Mouse (Mus musculus) kidney, postnatal 0 days (tissue): ENCODE results near the gene Poldip2. TPM values are rescaled to one million over a fixed set of nuclear protein-coding genes. Genes with fewer than 3 reads are reported as not detected.
A peak's percentile ranks its signal among the peaks of the same experiment; 100 is the strongest.

ENCODE experiments used
- ATAC-seq: fragments of 200-750 bp; cut with Nextera tagmentation; replicated peaks from 2 replicates; pipeline ENCODE4 v1.8.0; 2017; ENCODE audit warnings: low read depth, moderate number of reproducible peaks, moderate TSS enrichment, moderate library complexity; ENCODE audit not compliant: low FRiP score
- DNase-seq: peaks from one replicate; pipeline ENCODE4 v3.0.0-alpha.2; 2016; ENCODE audit warnings: low spot score
- H3K27ac ChIP-seq: fragments of 300-500 bp; sonication (generic); 2 replicates; pipeline ENCODE4 v1.5.1; 2014; ENCODE audit warnings: mild to moderate bottlenecking
- H3K27me3 ChIP-seq: fragments of 300-500 bp; sonication (generic); 2 replicates; pipeline ENCODE4 v1.6.1; 2014; ENCODE audit warnings: low read length, mixed read lengths; ENCODE audit not compliant: insufficient read depth
- H3K36me3 ChIP-seq: fragments of 300-500 bp; sonication (generic); 2 replicates; pipeline ENCODE4 v1.6.1; 2014; ENCODE audit warnings: low read length, mixed read lengths; ENCODE audit not compliant: insufficient read depth
- H3K4me1 ChIP-seq: fragments of 300-500 bp; sonication (generic); replicated peaks from 2 replicates; pipeline ENCODE4 v1.6.1; 2014; ENCODE audit warnings: antibody characterized with exemption, low read length, mixed read lengths; ENCODE audit not compliant: insufficient read depth
- H3K4me2 ChIP-seq: fragments of 300-500 bp; sonication (generic); 2 replicates; pipeline ENCODE4 v1.6.1; 2014; ENCODE audit warnings: mild to moderate bottlenecking, low read length, moderate library complexity, mixed read lengths
- H3K4me3 ChIP-seq: fragments of 300-500 bp; sonication (generic); replicated peaks from 2 replicates; pipeline ENCODE4 v1.5.1; 2014; ENCODE audit warnings: low read depth, low read length
- H3K9ac ChIP-seq: fragments of 300-500 bp; sonication (generic); 2 replicates; pipeline ENCODE4 v1.6.1; 2014; ENCODE audit warnings: low read depth, low read length
- H3K9me3 ChIP-seq: fragments of 300-500 bp; sonication (generic); replicated peaks from 2 replicates; pipeline ENCODE4 v1.6.1; 2016; ENCODE audit warnings: low read length, inconsistent platforms, mixed read lengths
- CTCF ChIP-seq: IDR thresholded peaks from 2 replicates; pipeline ENCODE4 v1.5.1; 2016; ENCODE audit warnings: antibody characterized with exemption, low read depth, mild to moderate bottlenecking, moderate library complexity
- WGBS: fragments of 180-500 bp; shearing (Covaris S2); extraction: QIAGEN DNeasy Blood & Tissue Kit; methylation state at CpG from one replicate; pipeline ENCODE4 v1.1.7; 2014; 5-methylcytosine and 5-hydroxymethylcytosine counted together
- polyA plus RNA-seq: library from polyadenylated mRNA; unstranded; fragments of >200 nt; fragmentation: Nextera tagmentation; extraction: Ambion mirVana; gene quantifications from 2 replicates; pipeline ENCODE4 v1.2.1, GENCODE M21; 2015

Poldip2 gene
- polyA plus RNA-seq, 1 experiment from 2014 or later = 173 TPM

GRCm38 (mm10) chr11:78557241-78557640 is 45.2 kb downstream of the Poldip2 start:
- no peaks in the 10 kb centered on the region for H3K9me3 ChIP-seq
- H3K4me2 ChIP-seq = no peak overlapping the region
- ATAC-seq (0 out of 2 replicates have a peak, but pooled peaks have one; percentile 46), DNase-seq (no peak)
- H3K36me3 ChIP-seq = no peaks in the 10 kb centered on the region
- no peak overlapping the region for H3K4me3 ChIP-seq
- TF ChIP-seq CTCF = peak; percentile 60
- no peaks in the 10 kb centered on the region for H3K4me1 ChIP-seq
- 51% methylated on average over 8 of the region's 8 CpGs for WGBS
- H3K27me3 ChIP-seq = no peaks in the 10 kb centered on the region
- H3K27ac ChIP-seq = no peak overlapping the region
- no peak overlapping the region for H3K9ac ChIP-seq

GRCm38 (mm10) chr11:78560447-78560846 is 48.5 kb downstream of the Poldip2 start:
- H3K4me2 ChIP-seq = no peak overlapping the region
- H3K9me3 ChIP-seq = no peaks in the 10 kb centered on the region
- DNase-seq = peak; percentile 93
- no peak overlapping the region for H3K27ac ChIP-seq
- H3K4me1 ChIP-seq = no peaks in the 10 kb centered on the region
- H3K4me3 ChIP-seq = no peak overlapping the region
- H3K36me3 ChIP-seq = no peaks in the 10 kb centered on the region
- H3K9ac ChIP-seq = no peak overlapping the region
- peak; percentile 97 for TF ChIP-seq CTCF
- WGBS = 16% methylated on average over 4 of the region's 4 CpGs
- ATAC-seq = 0 out of 2 replicates have a peak, but pooled peaks have one; percentile 50
- no peaks in the 10 kb centered on the region for H3K27me3 ChIP-seq

GRCm38 (mm10) chr11:78566775-78567174 is 54.8 kb downstream of the Poldip2 start:
- WGBS = 36% methylated on average over 6 of the region's 6 CpGs
- no peak for TF ChIP-seq CTCF
- peak; percentile 90 for DNase-seq
- Histone ChIP-seq H3K9me3 (no peaks in the 10 kb centered on the region), H3K36me3 (peaks cover 7% of the 10 kb centered on the region; the same call in 1 of the 2 replicates), H3K4me3 (no peak overlapping the region), H3K4me2 (no peak overlapping the region), H3K27me3 (no peaks in the 10 kb centered on the region), H3K9ac (no peak overlapping the region), H3K4me1 (0 out of 2 replicates have a peak, but pooled peaks cover 3% of the 10 kb centered on the region), H3K27ac (peak overlapping the region; percentile 60)
- ATAC-seq = peak; percentile 43; the same call in 1 of the 2 replicates

GRCm38 (mm10) chr11:78567614-78568013 is 55.6 kb downstream of the Poldip2 start:
- no peak for ATAC-seq
- Histone ChIP-seq H3K4me1 (0 out of 2 replicates have a peak, but pooled peaks cover 3% of the 10 kb centered on the region), H3K27ac (no peak overlapping the region), H3K36me3 (peaks cover 7% of the 10 kb centered on the region; the same call in 1 of the 2 replicates), H3K9ac (no peak overlapping the region), H3K4me3 (no peak overlapping the region), H3K27me3 (no peaks in the 10 kb centered on the region), H3K9me3 (no peaks in the 10 kb centered on the region), H3K4me2 (no peak overlapping the region)
- 72% methylated on average over 6 of the region's 6 CpGs for WGBS
- TF ChIP-seq CTCF = no peak
- no peak for DNase-seq

GRCm38 (mm10) chr11:78568827-78569226 is 56.8 kb downstream of the Poldip2 start:
- 0 out of 2 replicates have a peak, but pooled peaks cover 3% of the 10 kb centered on the region for H3K4me1 ChIP-seq
- no peak for TF ChIP-seq CTCF
- ATAC-seq (no peak), DNase-seq (no peak)
- no peak overlapping the region for H3K27ac ChIP-seq
- no peaks in the 10 kb centered on the region for H3K9me3 ChIP-seq
- no peak overlapping the region for H3K9ac ChIP-seq
- H3K27me3 ChIP-seq = no peaks in the 10 kb centered on the region
- peaks cover 7% of the 10 kb centered on the region; the same call in 1 of the 2 replicates for H3K36me3 ChIP-seq
- H3K4me2 ChIP-seq = no peak overlapping the region
- WGBS = 59% methylated on average over 10 of the region's 10 CpGs
- H3K4me3 ChIP-seq = no peak overlapping the region

- no peaks in the 10 kb centered on the region for H3K27me3 ChIP-seq
- no peak for TF ChIP-seq CTCF
- H3K36me3 ChIP-seq = peaks cover 7% of the 10 kb centered on the region; the same call in 1 of the 2 replicates
- no peak overlapping the region for H3K4me2 ChIP-seq
- no peak overlapping the region for H3K27ac ChIP-seq
- 47% methylated on average over 3 of the region's 3 CpGs for WGBS
- no peak overlapping the region for H3K9ac ChIP-seq
- DNase-seq (no peak), ATAC-seq (no peak)
- no peaks in the 10 kb centered on the region for H3K9me3 ChIP-seq
- 0 out of 2 replicates have a peak, but pooled peaks cover 3% of the 10 kb centered on the region for H3K4me1 ChIP-seq
- no peak overlapping the region for H3K4me3 ChIP-seq
Measured at GRCm38 (mm10) chr11:78569806-78570205, 57.8 kb downstream of the Poldip2 start.

- no peak for TF ChIP-seq CTCF
- Histone ChIP-seq H3K36me3 (peaks cover 10% of the 10 kb centered on the region; the same call in 1 of the 2 replicates), H3K9ac (no peak overlapping the region), H3K27ac (no peak overlapping the region), H3K4me3 (no peak overlapping the region), H3K9me3 (no peaks in the 10 kb centered on the region), H3K4me2 (no peak overlapping the region), H3K27me3 (no peaks in the 10 kb centered on the region), H3K4me1 (no peaks in the 10 kb centered on the region)
- DNase-seq = no peak
- 93% methylated on average over 8 of the region's 8 CpGs for WGBS
- ATAC-seq = no peak
Measured at GRCm38 (mm10) chr11:78571441-78571840, 59.4 kb downstream of the Poldip2 start.
